Mouse (Mus musculus) hematopoietic stem cell, adult 5-6 weeks (primary cell): ENCODE data around the gene Zfand3. TPM values are rescaled to one million over a fixed set of nuclear protein-coding genes. Genes with fewer than 3 reads are reported as not detected.

Experiments used
- ATAC-seq, 2 experiments: fragments of 125-278 bp in 1 of 2; replicated peaks in 1 of 2; 2 replicates each; pipeline ENCODE4 v1.8.0; 2016 to 2017; ENCODE audit warnings: inconsistent platforms in 2 of 2, mild to moderate bottlenecking in 2 of 2, moderate number of reproducible peaks in 2 of 2, low read depth in 1 of 2, moderate TSS enrichment in 1 of 2; ENCODE audit not compliant: low FRiP score in 2 of 2, poor library complexity in 2 of 2, severe bottlenecking in 2 of 2, insufficient read depth in 1 of 2, low TSS enrichment in 1 of 2
- total RNA-seq: library from RNA; stranded (forward); fragments of 172-1452, 232-1000 nt; gene quantifications from 2 replicates; pipeline ENCODE4 v1.2.3, GENCODE M21; 2017

Zfand3 gene
- total RNA-seq, 1 experiment from 2014 or later: 19.3 TPM

DNA sequence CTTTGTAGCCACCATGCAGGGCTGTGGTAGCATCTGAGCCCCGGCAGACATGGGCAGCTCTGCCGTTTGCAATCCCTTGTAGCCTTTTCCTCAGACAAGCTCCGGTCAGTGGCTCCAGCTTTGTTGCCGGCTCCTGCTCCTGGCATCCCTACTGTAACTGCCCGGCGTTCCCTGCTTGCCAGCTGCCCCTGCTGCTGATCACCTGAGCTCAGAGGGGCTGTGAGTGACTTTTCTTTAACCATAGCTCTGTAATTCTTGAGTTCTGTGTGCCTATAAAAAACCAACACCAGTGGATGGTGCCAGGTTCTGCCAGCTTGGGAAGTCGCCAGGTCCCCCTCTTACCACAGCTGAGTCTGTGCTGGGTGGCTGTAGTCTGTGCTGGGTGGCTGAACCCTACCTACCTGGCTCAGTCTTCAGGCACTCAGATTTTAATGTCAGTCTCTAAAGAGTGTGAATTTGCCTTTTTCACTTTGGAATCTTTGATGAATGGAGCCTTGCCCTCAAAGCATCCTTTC lies 150.9 kb downstream of the Zfand3 start:
- no peak for ATAC-seq

DNA sequence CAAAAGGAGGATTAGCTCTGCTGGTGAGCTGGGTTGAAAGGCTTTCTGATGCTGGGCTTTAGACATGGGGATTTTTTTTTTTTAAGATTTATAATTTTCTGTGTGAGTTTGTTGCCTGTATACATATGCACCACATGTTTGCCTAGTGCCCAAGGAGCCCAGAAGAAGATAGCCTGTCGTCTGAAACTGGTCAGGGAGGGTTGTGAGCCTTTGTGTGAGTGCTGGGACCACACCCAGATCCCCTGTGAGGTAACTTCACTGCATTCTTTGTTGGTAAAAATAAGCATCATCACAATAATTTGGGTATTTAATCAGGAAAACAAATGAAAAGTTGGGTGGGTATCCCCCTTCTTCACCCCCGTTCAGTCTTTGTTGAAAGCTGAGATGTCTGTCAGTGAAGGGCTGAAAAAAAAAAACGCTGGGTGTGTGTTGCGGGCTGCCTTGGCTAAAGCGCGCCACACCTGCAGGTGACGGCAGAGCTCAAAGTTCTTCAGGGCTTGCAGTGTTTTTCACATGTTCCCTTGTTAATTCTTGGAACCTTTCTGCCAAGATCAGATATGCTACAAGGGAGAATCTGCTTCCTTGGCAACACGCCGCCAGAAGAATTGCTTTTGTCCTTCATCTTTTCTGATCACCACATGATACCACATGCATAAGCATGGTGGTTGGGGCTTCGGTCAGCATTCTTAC lies 154.0 kb downstream of the Zfand3 start:
- no peak for ATAC-seq

- no peak for ATAC-seq
Observed at GRCm38 (mm10) chr17:30159341-30159740, 154.8 kb downstream of the Zfand3 start.

- ATAC-seq: no peak
Observed at GRCm38 (mm10) chr17:30160823-30161432, 156.4 kb downstream of the Zfand3 start.

DNA sequence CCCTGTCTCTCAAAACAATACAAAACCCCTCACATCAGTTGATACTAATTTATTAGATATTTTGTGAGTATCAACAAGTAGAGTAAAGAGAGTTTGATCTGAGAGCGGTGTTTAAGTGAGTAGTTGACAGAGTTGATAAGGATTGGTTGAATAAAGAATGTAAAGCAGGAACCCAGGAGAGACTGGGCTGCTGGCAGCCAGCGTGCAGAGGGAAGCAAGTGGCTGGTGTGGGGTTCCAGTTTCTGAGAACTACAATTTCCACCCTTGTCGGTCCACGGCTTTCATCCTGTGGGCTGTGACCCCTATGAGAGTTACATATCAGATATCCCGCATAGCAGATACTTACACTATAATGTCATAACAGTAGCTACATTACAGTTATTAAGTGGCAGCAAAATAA lies 158.4 kb downstream of the Zfand3 start:
- peak; percentile 29 to 54; a peak in 2 of 4 replicates for ATAC-seq

DNA sequence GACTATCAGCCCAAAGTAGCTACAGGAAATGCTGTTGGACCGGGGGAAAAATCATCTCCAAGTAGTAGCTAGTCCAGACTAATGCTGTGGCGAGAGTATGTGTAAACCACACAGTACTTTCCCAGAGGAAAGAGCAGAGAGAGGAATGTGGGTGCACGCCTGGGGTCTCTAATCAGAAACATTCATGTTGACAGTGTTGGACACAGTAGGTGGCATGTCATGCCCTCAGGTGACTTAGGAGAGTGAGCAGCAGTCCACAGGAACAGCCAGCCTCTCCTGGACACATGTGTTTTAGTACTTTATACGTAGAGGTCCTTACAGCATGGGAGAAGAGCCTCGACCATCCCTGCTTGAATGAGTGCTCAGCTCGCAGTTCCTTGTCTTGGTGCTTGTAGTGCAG lies 159.3 kb downstream of the Zfand3 start:
- ATAC-seq: no peak

DNA sequence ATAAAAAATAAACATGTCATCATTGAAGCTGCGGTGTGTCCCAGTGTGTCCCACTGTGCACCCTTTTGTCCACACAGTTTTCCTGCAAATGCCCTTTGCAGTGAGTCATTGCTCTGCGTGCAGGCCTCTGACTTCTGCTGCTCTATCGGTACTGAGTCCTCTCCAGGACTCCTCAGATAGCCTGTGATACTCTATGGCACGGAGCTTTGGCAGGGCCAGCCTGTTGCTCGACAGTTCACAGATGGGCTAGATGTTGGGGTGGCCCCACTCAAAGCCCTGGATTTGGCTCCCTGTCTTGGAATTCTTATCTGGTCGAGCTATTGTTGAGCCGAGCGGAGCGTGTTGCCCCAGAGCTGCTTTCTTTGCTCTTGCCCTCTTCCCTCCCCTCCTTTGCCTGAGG lies 160.3 kb downstream of the Zfand3 start:
- ATAC-seq: no peak

- ATAC-seq: no peak
Observed at GRCm38 (mm10) chr17:30177435-30177834, 172.9 kb downstream of the Zfand3 start.

DNA sequence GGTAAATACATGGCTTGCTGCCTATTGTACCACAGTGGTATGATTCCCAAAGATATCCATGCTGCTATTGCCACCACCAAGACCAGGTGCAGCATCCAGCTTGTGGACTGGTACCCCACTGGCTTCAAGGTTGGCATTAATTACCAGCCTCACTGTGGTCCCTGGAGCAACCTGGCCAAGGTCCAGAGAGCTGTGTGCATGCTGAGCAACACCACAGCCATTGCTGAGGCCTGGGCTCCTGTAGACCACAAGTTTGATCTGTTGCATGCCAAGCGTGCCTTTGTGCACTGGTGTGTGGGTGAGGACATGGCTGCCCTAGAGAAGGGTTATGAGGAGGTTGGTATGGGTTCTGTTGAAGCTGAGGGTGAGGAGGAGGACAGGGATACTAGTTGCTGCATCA lies 173.9 kb downstream of the Zfand3 start:
- no peak for ATAC-seq

DNA sequence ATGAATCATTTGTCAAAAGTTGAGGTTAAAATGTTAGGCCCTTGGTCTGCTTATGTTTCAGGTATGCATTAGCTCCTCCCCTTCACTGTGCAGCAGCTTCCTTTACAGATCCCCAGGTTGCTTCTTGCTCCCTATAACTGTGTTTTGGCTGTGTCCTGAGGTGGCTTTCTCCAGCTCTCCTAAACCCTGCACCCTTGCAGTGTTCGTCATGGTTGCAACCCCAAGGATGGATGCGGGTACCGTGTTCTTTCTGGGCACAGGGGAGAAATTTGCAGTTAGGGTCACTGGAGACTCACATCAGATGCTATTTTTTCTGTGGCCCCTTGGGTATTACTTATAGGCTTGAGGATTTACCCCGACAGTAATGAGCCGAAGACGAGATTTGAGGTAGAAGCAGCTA lies 175.7 kb downstream of the Zfand3 start:
- no peak for ATAC-seq

DNA sequence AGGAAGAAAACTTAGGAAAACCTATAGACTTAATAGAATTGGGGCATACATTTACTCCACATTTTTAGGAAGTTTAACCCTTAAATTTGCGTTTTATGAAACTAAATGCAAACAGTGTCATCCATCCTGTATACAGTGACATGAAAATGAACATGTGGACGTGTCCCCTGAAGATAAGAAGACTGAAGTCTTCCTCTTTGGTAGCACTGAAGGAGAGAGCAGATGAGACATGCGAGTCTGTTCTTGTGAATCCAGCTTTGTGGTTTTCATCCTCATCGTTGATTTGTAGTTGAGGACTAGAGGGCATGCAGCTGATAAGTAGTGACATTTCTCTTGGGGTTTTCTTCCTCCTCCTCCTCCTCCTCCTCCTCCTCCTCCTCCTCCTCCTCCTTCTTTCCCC lies 177.0 kb downstream of the Zfand3 start:
- ATAC-seq: no peak

GRCm38 (mm10) chr17:30182063-30182462 lies 177.5 kb downstream of the Zfand3 start:
- no peak for ATAC-seq

DNA sequence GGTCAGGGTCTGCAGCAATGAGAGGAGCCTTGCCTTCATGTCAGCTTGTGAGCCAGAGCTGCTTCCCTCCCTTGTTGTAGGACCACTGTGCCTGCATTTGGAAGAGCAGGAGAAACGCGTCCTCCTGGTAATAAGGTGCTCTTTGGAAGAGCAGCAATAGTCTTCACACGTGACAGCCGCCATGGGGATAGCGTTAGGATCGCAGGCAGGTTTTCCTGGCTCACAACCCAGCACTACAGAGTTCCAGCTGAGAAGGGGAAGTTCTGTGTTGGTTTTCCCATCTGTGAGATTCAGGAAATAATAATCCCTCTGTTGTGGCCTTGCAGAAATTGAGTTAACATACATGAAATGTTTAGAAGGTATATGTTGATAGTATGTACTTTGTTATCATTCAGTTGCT lies 179.0 kb downstream of the Zfand3 start:
- no peak for ATAC-seq

DNA sequence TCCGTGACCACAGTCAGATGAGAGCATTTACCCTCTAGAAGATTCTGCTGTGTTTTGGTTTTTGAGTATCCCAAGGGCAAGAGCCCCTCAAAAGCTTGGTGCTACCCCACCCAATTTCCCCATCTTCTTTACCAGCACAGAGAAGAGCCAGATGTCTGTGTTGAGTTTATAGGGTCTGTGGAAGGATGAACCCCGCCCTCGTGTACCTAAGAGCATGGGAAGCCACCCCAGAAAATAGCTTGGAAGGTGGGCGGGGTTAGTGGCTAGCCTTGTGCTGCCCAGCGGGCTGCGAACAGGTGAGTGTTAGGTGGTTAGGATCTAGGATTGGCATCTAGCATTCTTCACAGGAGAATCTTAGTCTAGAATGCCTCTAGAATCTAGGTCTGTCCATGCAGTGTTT lies 182.6 kb downstream of the Zfand3 start:
- ATAC-seq: no peak

DNA sequence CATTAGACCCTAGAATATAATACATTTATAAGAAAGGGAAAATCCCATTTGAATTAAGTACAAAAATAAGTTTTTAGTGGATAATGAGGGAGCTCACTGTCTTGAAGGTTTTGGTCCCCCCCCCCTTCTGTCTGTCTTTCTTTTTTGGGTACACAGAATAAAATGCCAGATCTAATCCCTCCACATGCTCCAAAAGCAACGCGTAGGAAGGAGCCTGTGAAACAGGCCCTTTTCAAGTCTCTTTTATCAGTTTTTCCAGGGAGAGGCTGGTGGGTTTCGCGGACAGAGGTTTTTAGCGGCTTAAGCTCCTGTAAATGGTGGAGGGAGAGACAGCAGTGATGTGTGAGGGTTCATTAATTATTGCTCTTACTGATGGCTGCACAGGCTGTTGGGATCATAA lies 183.0 kb downstream of the Zfand3 start:
- ATAC-seq: no peak

DNA sequence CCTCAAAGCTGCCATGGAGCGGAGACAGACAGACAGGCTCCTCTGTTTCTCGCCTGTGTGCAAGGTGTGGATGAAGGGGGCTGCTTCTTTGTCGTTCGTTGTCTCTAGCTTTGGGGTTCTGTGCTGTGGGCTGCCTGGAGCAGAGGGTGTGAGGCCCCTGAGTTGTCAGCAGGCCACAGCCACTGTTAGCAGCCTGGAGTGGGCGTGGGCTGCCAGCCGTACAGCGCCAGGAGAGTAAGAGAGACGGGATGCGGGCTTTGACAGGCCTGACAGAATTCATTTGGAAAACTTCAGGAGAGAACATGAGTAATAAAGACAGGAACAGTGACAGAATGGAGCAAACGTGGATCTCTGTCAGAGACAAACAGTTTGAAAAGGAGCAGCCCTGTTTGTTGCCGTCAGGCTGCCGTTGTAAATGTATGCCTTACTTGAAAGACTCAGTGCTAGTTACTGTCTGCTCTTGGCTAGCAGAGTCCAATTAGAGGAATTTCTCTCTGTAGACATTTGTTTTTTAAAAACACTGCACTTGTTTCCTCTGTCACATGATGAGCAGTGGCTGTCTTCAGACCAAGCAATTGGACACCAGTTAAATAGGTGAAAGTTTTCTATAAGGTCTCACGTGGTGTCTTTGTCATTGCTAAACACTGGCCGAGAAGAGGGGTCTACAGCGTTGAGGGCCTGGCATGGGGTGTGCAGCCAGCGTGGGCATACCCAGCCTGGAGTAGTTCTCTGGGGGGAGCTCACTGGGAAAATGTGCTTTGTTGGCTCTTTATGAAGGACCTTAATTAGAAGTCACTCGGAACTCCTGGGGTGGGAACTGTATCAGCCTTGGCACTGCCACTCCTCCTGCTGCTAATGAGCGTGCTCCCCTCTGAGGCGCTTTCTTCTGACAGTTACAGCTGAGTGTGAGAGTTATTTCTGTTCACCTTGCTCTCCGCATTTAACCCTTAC lies 183.8 kb downstream of the Zfand3 start:
- no peak for ATAC-seq

- ATAC-seq: no peak
Observed at GRCm38 (mm10) chr17:30191097-30191640, 186.6 kb downstream of the Zfand3 start.
